Mouse (Mus musculus) kidney, postnatal 10 days (tissue): ENCODE data around the gene Cyp2j5.
"Not testable (repeated sequence)": the region's sequence is repeated elsewhere in the genome, so short reads cannot be mapped to it uniquely, and the experiment has no call there.

Experiments
- DNase-seq: peaks from one replicate; pipeline ENCODE4 v3.0.0; 2021; ENCODE audit warnings: mixed read lengths

The Cyp2j5 gene

GRCm38 (mm10) chr4:96663991-96664390 is at the start of gene Cyp2j5:
Gene Cyp2j5, minus strand, starts transcription at chr4:96664154.
- DNase-seq: peak; percentile 33

GRCm38 (mm10) chr4:96705281-96705951 is 41.5 kb upstream of the Cyp2j5 start:
- DNase-seq: peak; percentile 70

- DNase-seq: no peak
Measured at GRCm38 (mm10) chr4:96698218-96698561, 34.2 kb upstream of the Cyp2j5 start.

- no peak for DNase-seq
Measured at GRCm38 (mm10) chr4:96697511-96698217, 33.7 kb upstream of the Cyp2j5 start.

GRCm38 (mm10) chr4:96696614-96697360 is 32.8 kb upstream of the Cyp2j5 start:
- peak; percentile 64 for DNase-seq

- no peak for DNase-seq
Measured at GRCm38 (mm10) chr4:96687358-96687803, 23.4 kb upstream of the Cyp2j5 start.

- DNase-seq: no peak
Measured at GRCm38 (mm10) chr4:96683474-96683873, 19.5 kb upstream of the Cyp2j5 start.

- DNase-seq: no peak
Measured at GRCm38 (mm10) chr4:96680966-96681365, 17.0 kb upstream of the Cyp2j5 start.

GRCm38 (mm10) chr4:96680233-96680632 is 16.3 kb upstream of the Cyp2j5 start:
- peak; percentile 64 for DNase-seq

GRCm38 (mm10) chr4:96664668-96665454 is 907 bp upstream of the Cyp2j5 start:
- no peak for DNase-seq

- DNase-seq: no peak
Measured at GRCm38 (mm10) chr4:96635455-96635854, 28.5 kb downstream of the Cyp2j5 start.

- no peak for DNase-seq
Measured at GRCm38 (mm10) chr4:96622474-96622873, 41.5 kb downstream of the Cyp2j5 start.

GRCm38 (mm10) chr4:96591791-96592150 is 72.2 kb downstream of the Cyp2j5 start:
- DNase-seq: peak; percentile 72

GRCm38 (mm10) chr4:96590911-96591790 is 72.8 kb downstream of the Cyp2j5 start, which contains the start of gene Cyp2j9:
Gene Cyp2j9, minus strand, starts transcription at chr4:96591578.
- peak; percentile 79 for DNase-seq

- DNase-seq: no peak
Measured at GRCm38 (mm10) chr4:96581425-96582088, 82.4 kb downstream of the Cyp2j5 start.

- DNase-seq: not testable (repeated sequence)
Measured at GRCm38 (mm10) chr4:96580351-96580750, 83.6 kb downstream of the Cyp2j5 start.
